Mouse (Mus musculus): ENCODE results near the gene Chn2. TPM values are rescaled to one million over a fixed set of nuclear protein-coding genes. Genes with fewer than 3 reads are reported as not detected.

The Chn2 gene
- total and polyA plus RNA-seq, 3 experiments = not detected

- Histone ChIP-seq H3K4me3 (ENCODE audit: control insufficient read depth in 1 of 2, insufficient read depth in 1 of 2, low read depth in 2 of 2, low read length in 2 of 2) (no peak overlapping the region), H3K9me3 (replicated peaks; ENCODE audit: insufficient read depth, low read length) (no peaks in the 10 kb centered on the region), H3K9ac (ENCODE audit: control insufficient read depth, low read depth, low read length, poor library complexity, severe bottlenecking) (no peak overlapping the region), H3K27ac (ENCODE audit: control insufficient read depth, low read depth, low read length) (no peak overlapping the region), H3K4me1 (ENCODE audit: control insufficient read depth in 1 of 2, insufficient read depth in 2 of 2, low read length in 2 of 2) (no peaks in the 10 kb centered on the region), H3K36me3 (ENCODE audit: control insufficient read depth in 1 of 2, insufficient read depth in 2 of 2, low read length in 2 of 2) (no peaks in the 10 kb centered on the region), H3K27me3 (ENCODE audit: control insufficient read depth in 1 of 2, insufficient read depth in 2 of 2, low read length in 2 of 2) (no peaks in the 10 kb centered on the region), H3K79me2 (ENCODE audit: control insufficient read depth, insufficient read depth, low read length, poor library complexity) (no peaks in the 10 kb centered on the region)
- TF ChIP-seq TCF12 (IDR thresholded peaks at IDR 0.05; ENCODE audit: low read depth, low read length) (no peak), ZMIZ1 (IDR thresholded peaks at IDR 0.05; ENCODE audit: low read depth, low read length) (no peak)
- DNase-seq (ENCODE audit: low read depth, low spot score) = no peak
Measured at GRCm38 (mm10) chr6:54082576-54082975, 43.2 kb downstream of the Chn2 start.

- TF ChIP-seq GATA1 (IDR thresholded peaks at IDR 0.05; ENCODE audit: low read depth, low read length) (no peak), RAD21 (IDR thresholded peaks at IDR 0.05; ENCODE audit: low read depth, low read length) (no peak), CHD1 (IDR thresholded peaks at IDR 0.05; ENCODE audit: low read depth, low read length) (no peak), SIN3A (IDR thresholded peaks at IDR 0.05; ENCODE audit: low read length) (no peak), CTCF (IDR thresholded peaks at IDR 0.05 in 2 of 3, conservative IDR thresholded peaks at IDR 0.05 in 1 of 3; ENCODE audit: control insufficient read depth in 1 of 3, insufficient read depth in 1 of 3, low read depth in 2 of 3, low read length in 3 of 3, poor library complexity in 1 of 3, severe bottlenecking in 1 of 3) (no peak), SMC3 (IDR thresholded peaks at IDR 0.05; ENCODE audit: low read depth, low read length) (no peak)
- no peak for DNase-seq (ENCODE audit: low read depth, low spot score)
- no peaks in the 10 kb centered on the region for H3K27me3 ChIP-seq (ENCODE audit: control insufficient read depth in 1 of 2, insufficient read depth in 2 of 2, low read length in 2 of 2)
- no peaks in the 10 kb centered on the region for H3K36me3 ChIP-seq (ENCODE audit: control insufficient read depth in 1 of 2, insufficient read depth in 2 of 2, low read length in 2 of 2)
- H3K4me1 ChIP-seq (ENCODE audit: control insufficient read depth in 1 of 2, insufficient read depth in 2 of 2, low read length in 2 of 2) = no peaks in the 10 kb centered on the region
- H3K9me3 ChIP-seq (replicated peaks; ENCODE audit: insufficient read depth, low read length) = no peaks in the 10 kb centered on the region
- no peak overlapping the region for H3K27ac ChIP-seq (ENCODE audit: control insufficient read depth, low read depth, low read length)
- no peak overlapping the region for H3K9ac ChIP-seq (ENCODE audit: control insufficient read depth, low read depth, low read length, poor library complexity, severe bottlenecking)
- no peaks in the 10 kb centered on the region for H3K79me2 ChIP-seq (ENCODE audit: control insufficient read depth, insufficient read depth, low read length, poor library complexity)
- H3K4me3 ChIP-seq (ENCODE audit: control insufficient read depth in 1 of 2, insufficient read depth in 1 of 2, low read depth in 2 of 2, low read length in 2 of 2) = no peak overlapping the region
Measured at GRCm38 (mm10) chr6:54084046-54084445, 44.7 kb downstream of the Chn2 start.

- no peaks in the 10 kb centered on the region for H3K9me3 ChIP-seq (replicated peaks; ENCODE audit: insufficient read depth, low read length)
- H3K4me3 ChIP-seq (ENCODE audit: control insufficient read depth in 1 of 2, insufficient read depth in 1 of 2, low read depth in 2 of 2, low read length in 2 of 2) = no peak overlapping the region
- no peak overlapping the region for H3K9ac ChIP-seq (ENCODE audit: control insufficient read depth, low read depth, low read length, poor library complexity, severe bottlenecking)
- H3K79me2 ChIP-seq (ENCODE audit: control insufficient read depth, insufficient read depth, low read length, poor library complexity) = no peaks in the 10 kb centered on the region
- no peak for TF ChIP-seq ZNF384 (IDR thresholded peaks at IDR 0.05; ENCODE audit: low read depth, low read length)
- no peak for TF ChIP-seq TCF12 (IDR thresholded peaks at IDR 0.05; ENCODE audit: low read depth, low read length)
- no peaks in the 10 kb centered on the region for H3K4me1 ChIP-seq (ENCODE audit: control insufficient read depth in 1 of 2, insufficient read depth in 2 of 2, low read length in 2 of 2)
- no peaks in the 10 kb centered on the region for H3K36me3 ChIP-seq (ENCODE audit: control insufficient read depth in 1 of 2, insufficient read depth in 2 of 2, low read length in 2 of 2)
- no peak for DNase-seq (ENCODE audit: low read depth, low spot score)
- no peak overlapping the region for H3K27ac ChIP-seq (ENCODE audit: control insufficient read depth, low read depth, low read length)
- no peaks in the 10 kb centered on the region for H3K27me3 ChIP-seq (ENCODE audit: control insufficient read depth in 1 of 2, insufficient read depth in 2 of 2, low read length in 2 of 2)
Measured at GRCm38 (mm10) chr6:54085009-54085408, 45.7 kb downstream of the Chn2 start.

- no peak for DNase-seq (ENCODE audit: low read depth, low spot score)
- Histone ChIP-seq H3K36me3 (ENCODE audit: control insufficient read depth in 1 of 2, insufficient read depth in 2 of 2, low read length in 2 of 2) (no peaks in the 10 kb centered on the region), H3K27me3 (ENCODE audit: control insufficient read depth in 1 of 2, insufficient read depth in 2 of 2, low read length in 2 of 2) (no peaks in the 10 kb centered on the region), H3K27ac (ENCODE audit: control insufficient read depth, low read depth, low read length) (no peak overlapping the region), H3K79me2 (ENCODE audit: control insufficient read depth, insufficient read depth, low read length, poor library complexity) (no peaks in the 10 kb centered on the region), H3K9me3 (replicated peaks; ENCODE audit: insufficient read depth, low read length) (no peaks in the 10 kb centered on the region), H3K4me1 (ENCODE audit: control insufficient read depth in 1 of 2, insufficient read depth in 2 of 2, low read length in 2 of 2) (no peaks in the 10 kb centered on the region), H3K9ac (ENCODE audit: control insufficient read depth, low read depth, low read length, poor library complexity, severe bottlenecking) (no peak overlapping the region), H3K4me3 (ENCODE audit: control insufficient read depth in 1 of 2, insufficient read depth in 1 of 2, low read depth in 2 of 2, low read length in 2 of 2) (no peak overlapping the region)
- TF ChIP-seq NELFE (IDR thresholded peaks at IDR 0.05; ENCODE audit: low read depth, low read length) (no peak), E2F4 (IDR thresholded peaks at IDR 0.05; ENCODE audit: borderline replicate concordance, low read depth, low read length) (no peak)
Measured at GRCm38 (mm10) chr6:54088168-54088567, 48.8 kb downstream of the Chn2 start.
